Comparison of ENCODE assay signal across 14 mouse cellular contexts in genomic region chr1:91747583-91747982, GRCm38 (mm10). TPM values are rescaled to one million over a fixed set of nuclear protein-coding genes. Genes with fewer than 3 reads are reported as not detected.
DNase-seq lines count a peak whose midpoint lies in the region; ATAC-seq and TF ChIP-seq lines count a peak whose summit lies in the region.
"Had no signal": no experiment of that assay in that cellular context is flagged by ENCODE, and none has a peak within 500 bp of the region (broad histone marks: within the 10 kb centered on the region; RNA-seq: fewer than 3 reads in every experiment).

No protein-coding gene starts in this region.

- H3K27ac ChIP-seq in hindbrain, embryonic 11.5 days (ENCODE audit: low read depth, low read length), result no peak overlapping the region
- H3K27ac ChIP-seq in layer of hippocampus, adult 2 months, result no peak overlapping the region
- H3K27ac ChIP-seq: liver, embryonic 13.5 days had no signal

- H3K4me1 ChIP-seq in hindbrain, embryonic 11.5 days (replicated peaks; ENCODE audit: control insufficient read depth, insufficient read depth, low read length), result no peaks in the 10 kb centered on the region
- H3K4me1 ChIP-seq: liver, embryonic 13.5 days had no signal

- peak; percentile 49 for ATAC-seq in hindbrain, embryonic 11.5 days (ENCODE audit: low FRiP score)
- no peak for ATAC-seq in erythroblast, adult 5-6 weeks (replicated peaks; ENCODE audit: low FRiP score, poor library complexity, severe bottlenecking)
- ATAC-seq: Patski had no signal

- H3K4me2 ChIP-seq in hindbrain, embryonic 11.5 days (replicated peaks; ENCODE audit: low read depth, low read length), result no peak overlapping the region
- H3K4me2 ChIP-seq: liver, embryonic 13.5 days had no signal

- H3K9ac ChIP-seq in hindbrain, embryonic 11.5 days (ENCODE audit: low read depth, low read length), result no peak overlapping the region
- H3K9ac ChIP-seq: liver, embryonic 13.5 days had no signal

- WGBS in hindbrain, embryonic 11.5 days, result 35% methylated on average over 11 of the region's 11 CpGs

- no peaks in the 10 kb centered on the region for H3K9me3 ChIP-seq in hindbrain, embryonic 11.5 days (ENCODE audit: control insufficient read depth, low read length)
- H3K9me3 ChIP-seq: liver, embryonic 13.5 days had no signal

- no peak for TF ChIP-seq CTCF in layer of hippocampus, adult 2 months (conservative IDR thresholded peaks at IDR 0.05)

- peaks cover 2% of the 10 kb centered on the region; the same call in 1 of the 2 replicates for H3K27me3 ChIP-seq in hindbrain, embryonic 11.5 days (ENCODE audit: control insufficient read depth, insufficient read depth, low read length)

- DNase-seq in kidney, adult 11 months, result peak; percentile 14
- no peak for DNase-seq in kidney, postnatal 25 days
- peak; percentile 23 for DNase-seq in ZHBTc4 (ENCODE audit: low read depth, low spot score)
- DNase-seq in hindbrain, embryonic 11.5 days (ENCODE audit: low spot score), result peak; percentile 59
- DNase-seq in lung, postnatal 25 days (ENCODE audit: low spot score), result peak; percentile 8
- no peak for DNase-seq in layer of hippocampus, adult 2 months (ENCODE audit: low spot score in 2 of 2)
- DNase-seq in left cerebral cortex, adult 9 months (ENCODE audit: low spot score in 2 of 2), result no peak
- DNase-seq: adrenal gland, postnatal 36 days; cerebellum, adult 8-10 months; heart, postnatal 4 days; liver, embryonic 13.5 days had no signal

- H3K4me3 ChIP-seq in hindbrain, embryonic 11.5 days (ENCODE audit: low read depth, low read length), result no peak overlapping the region
- H3K4me3 ChIP-seq in layer of hippocampus, adult 2 months, result no peak overlapping the region
- H3K4me3 ChIP-seq: liver, embryonic 13.5 days had no signal

- H3K36me3 ChIP-seq in hindbrain, embryonic 11.5 days (ENCODE audit: control insufficient read depth, insufficient read depth, low read length), result no peaks in the 10 kb centered on the region
- H3K36me3 ChIP-seq: liver, embryonic 13.5 days had no signal

RNA-seq across cellular contexts. Expression of gene Twist2, which starts 53.7 kb away (rescaled TPM):
- 16.3 and 23.2 TPM in 2 replicates for polyA plus RNA-seq in hindbrain, embryonic 11.5 days (2014; fragmentation: Nextera tagmentation; extraction: Ambion mirVana)
- 1 to 10 TPM; 1.0 to 1.5 TPM for total RNA-seq in layer of hippocampus, adult 2 months (2021)
- total RNA-seq in erythroblast, adult 5-6 weeks (2015; ENCODE audit: low replicate concordance), result not detected in 2 replicates
- not detected in 2 replicates for total RNA-seq in erythroblast, adult 5-6 weeks (2017; ENCODE audit: low replicate concordance)
- total RNA-seq: granulocyte monocyte progenitor cell, adult 5-6 weeks had no signal

Comparison
In these comparisons a context has a peak if more than half of its experiments do, and no peak if none do; other contexts are left out.
1. DNase-seq: peak in kidney, adult 11 months (single experiment), ZHBTc4 (single experiment), hindbrain, embryonic 11.5 days (single experiment) and lung, postnatal 25 days (single experiment); none in kidney, postnatal 25 days (0 of 2), layer of hippocampus, adult 2 months (0 of 2) and left cerebral cortex, adult 9 months (0 of 2).